In genomic region chr5:136517510-136517909, GRCm38 (mm10) we compare ENCODE assay signal across 23 mouse cellular contexts.
"Had no signal": no experiment of that assay in that cellular context is flagged by ENCODE, and none has a peak within 500 bp of the region (broad histone marks: within the 10 kb centered on the region; RNA-seq: fewer than 3 reads in every experiment).

No protein-coding gene starts in this region.

- DNase-seq: gastrocnemius, postnatal 14 days; gastrocnemius, postnatal 36 days; heart, adult 11 months; heart, adult 2 months; heart, postnatal 10 days; kidney, adult 11 months; kidney, adult 9 months; kidney, postnatal 14 days; kidney, postnatal 36 days; layer of hippocampus, adult 9-11 months; layer of hippocampus, postnatal 36 days; left cerebral cortex, postnatal 4 days had no signal

- H3K4me3 ChIP-seq: heart, adult 2 months; heart, embryonic 12.5 days; hindbrain, embryonic 13.5 days; hindbrain, embryonic 15.5 days; kidney, embryonic 15.5 days; limb, embryonic 13.5 days; limb, embryonic 15.5 days; liver, embryonic 12.5 days had no signal

- H3K9me3 ChIP-seq: heart, embryonic 12.5 days; hindbrain, embryonic 13.5 days; hindbrain, embryonic 15.5 days; kidney, embryonic 15.5 days; limb, embryonic 13.5 days; limb, embryonic 15.5 days; liver, embryonic 12.5 days had no signal

- ATAC-seq: hindbrain, postnatal 0 days; intestine, embryonic 16.5 days; liver, embryonic 12.5 days had no signal

- H3K27ac ChIP-seq: heart, adult 2 months; hindbrain, embryonic 13.5 days; hindbrain, embryonic 15.5 days; hindbrain, postnatal 0 days; kidney, embryonic 15.5 days; kidney, postnatal 0 days; limb, embryonic 13.5 days; limb, embryonic 15.5 days; liver, embryonic 12.5 days; liver, embryonic 14.5 days had no signal

- H3K36me3 ChIP-seq: hindbrain, embryonic 13.5 days; hindbrain, embryonic 15.5 days; kidney, embryonic 15.5 days; limb, embryonic 13.5 days; limb, embryonic 15.5 days; liver, embryonic 12.5 days had no signal

- H3K27me3 ChIP-seq: heart, embryonic 12.5 days; hindbrain, embryonic 13.5 days; hindbrain, embryonic 15.5 days; kidney, embryonic 15.5 days; limb, embryonic 13.5 days; limb, embryonic 15.5 days; liver, embryonic 12.5 days had no signal
